Mouse (Mus musculus) heart, postnatal 0 days (tissue): ENCODE measurements around the gene Cradd. TPM values are rescaled to one million over a fixed set of nuclear protein-coding genes. Genes with fewer than 3 reads are reported as not detected.

ENCODE experiments used
- ATAC-seq: fragments of 200-750 bp; cut with Nextera tagmentation; 2 replicates; pipeline ENCODE4 v1.8.0; 2017; ENCODE audit warnings: low read depth, moderate number of reproducible peaks, moderate library complexity; ENCODE audit not compliant: insufficient read depth
- DNase-seq: peaks from one replicate; pipeline ENCODE4 v3.0.0-alpha.2; 2016; ENCODE audit warnings: low spot score
- H3K27ac ChIP-seq: fragments of 300-500 bp; sonication (generic); 2 replicates; pipeline ENCODE4 v1.5.1; 2014; ENCODE audit warnings: low read depth, mild to moderate bottlenecking
- H3K27me3 ChIP-seq: fragments of 300-500 bp; sonication (generic); 2 replicates; pipeline ENCODE4 v1.6.1; 2014; ENCODE audit warnings: low read length, mixed read lengths; ENCODE audit not compliant: control insufficient read depth, insufficient read depth
- H3K36me3 ChIP-seq: fragments of 300-500 bp; sonication (generic); replicated peaks from 2 replicates; pipeline ENCODE4 v1.6.1; 2014; ENCODE audit warnings: low read length, mixed read lengths; ENCODE audit not compliant: control insufficient read depth, insufficient read depth
- H3K4me1 ChIP-seq: fragments of 300-500 bp; sonication (generic); 2 replicates; pipeline ENCODE4 v1.6.1; 2014; ENCODE audit warnings: antibody characterized with exemption; ENCODE audit not compliant: control insufficient read depth, insufficient read depth
- H3K4me2 ChIP-seq: fragments of 300-500 bp; sonication (generic); 2 replicates; pipeline ENCODE4 v1.6.1; 2014; ENCODE audit warnings: low read depth, mild to moderate bottlenecking, low read length, moderate library complexity
- H3K4me3 ChIP-seq: fragments of 300-500 bp; sonication (generic); 2 replicates; pipeline ENCODE4 v1.5.1; 2014; ENCODE audit warnings: low read depth, low read length
- H3K9ac ChIP-seq: fragments of 300-500 bp; sonication (generic); replicated peaks from 2 replicates; pipeline ENCODE4 v1.6.1; 2014; ENCODE audit warnings: low read depth, low read length, mixed read lengths
- H3K9me3 ChIP-seq: fragments of 300-500 bp; sonication (generic); replicated peaks from 2 replicates; pipeline ENCODE4 v1.6.1; 2016; ENCODE audit warnings: low read length; ENCODE audit not compliant: control insufficient read depth
- CTCF ChIP-seq: IDR thresholded peaks from 2 replicates; pipeline ENCODE4 v1.5.1; 2016; ENCODE audit warnings: antibody characterized with exemption, control low read depth, low read depth
- EP300 ChIP-seq: IDR thresholded peaks from 2 replicates; pipeline ENCODE4 v1.6.1; 2016; ENCODE audit warnings: antibody characterized with exemption, low read depth
- WGBS: fragments of 180-500 bp; shearing (Covaris S2); extraction: QIAGEN DNeasy Blood & Tissue Kit; methylation state at CpG from one replicate; pipeline ENCODE4 v1.1.7; 2014; 5-methylcytosine and 5-hydroxymethylcytosine counted together
- polyA plus RNA-seq: library from polyadenylated mRNA; unstranded; fragments of >200 nt; fragmentation: Nextera tagmentation; extraction: Ambion mirVana; gene quantifications from 2 replicates; pipeline ENCODE4 v1.2.1, GENCODE M21; 2015
- total RNA-seq: library from RNA; depleted of rRNA; stranded (reverse); fragments of >200 nt; gene quantifications from 2 replicates; pipeline ENCODE4 v1.2.3, GENCODE M21; 2014; ENCODE audit warnings: low replicate concordance; rRNA removed

Cradd gene
- total and polyA plus RNA-seq, 2 experiments from 2014 or later: 12.2 to 21.1 TPM

GRCm38 (mm10) chr10:95142844-95143435, 181.0 kb downstream of the Cradd start:
- Histone ChIP-seq H3K27ac (peak overlapping the region; percentile 87), H3K4me1 (peaks cover 70% of the 10 kb centered on the region), H3K4me2 (peak overlapping the region; percentile 4; the same call in 1 of the 2 replicates), H3K27me3 (no peaks in the 10 kb centered on the region), H3K9me3 (no peaks in the 10 kb centered on the region), H3K9ac (no peak overlapping the region; the same call in 1 of the 2 replicates), H3K4me3 (no peak overlapping the region), H3K36me3 (no peaks in the 10 kb centered on the region)
- TF ChIP-seq EP300 (peak; percentile 99), CTCF (no peak)
- ATAC-seq (peak; percentile 95), DNase-seq (peak; percentile 96)
- WGBS: 1% methylated on average over 11 of the region's 11 CpGs

GRCm38 (mm10) chr10:95141075-95141474, 182.9 kb downstream of the Cradd start:
- no peak overlapping the region for H3K4me3 ChIP-seq
- H3K9ac ChIP-seq: no peak overlapping the region
- no peaks in the 10 kb centered on the region for H3K27me3 ChIP-seq
- TF ChIP-seq EP300 (no peak), CTCF (no peak)
- H3K27ac ChIP-seq: no peak overlapping the region
- peaks cover 56% of the 10 kb centered on the region for H3K4me1 ChIP-seq
- no peak overlapping the region for H3K4me2 ChIP-seq
- no peak for DNase-seq
- no peaks in the 10 kb centered on the region for H3K9me3 ChIP-seq
- WGBS: 40% methylated on average over 3 of the region's 3 CpGs
- no peak for ATAC-seq
- no peaks in the 10 kb centered on the region for H3K36me3 ChIP-seq

- Histone ChIP-seq H3K9me3 (no peaks in the 10 kb centered on the region), H3K9ac (no peak overlapping the region), H3K27me3 (no peaks in the 10 kb centered on the region), H3K27ac (no peak overlapping the region), H3K4me2 (no peak overlapping the region), H3K4me3 (no peak overlapping the region), H3K36me3 (no peaks in the 10 kb centered on the region), H3K4me1 (peaks cover 49% of the 10 kb centered on the region)
- no peak for DNase-seq
- ATAC-seq: no peak
- TF ChIP-seq CTCF: no peak
- TF ChIP-seq EP300: no peak
Measured at GRCm38 (mm10) chr10:95140191-95140590, 183.7 kb downstream of the Cradd start.

GRCm38 (mm10) chr10:95139645-95140044, 184.3 kb downstream of the Cradd start:
- Histone ChIP-seq H3K27me3 (no peaks in the 10 kb centered on the region), H3K27ac (peak overlapping the region; percentile 65), H3K9me3 (no peaks in the 10 kb centered on the region), H3K4me2 (no peak overlapping the region), H3K9ac (no peak overlapping the region), H3K4me3 (no peak overlapping the region), H3K36me3 (no peaks in the 10 kb centered on the region), H3K4me1 (peaks cover 44% of the 10 kb centered on the region)
- DNase-seq (no peak), ATAC-seq (no peak)
- WGBS: 62% methylated on average over 8 of the region's 8 CpGs
- TF ChIP-seq CTCF (no peak), EP300 (no peak)

GRCm38 (mm10) chr10:95133057-95133456, 190.9 kb downstream of the Cradd start:
- TF ChIP-seq CTCF (no peak), EP300 (no peak)
- ATAC-seq: no peak
- no peaks in the 10 kb centered on the region for H3K27me3 ChIP-seq
- WGBS: 53% methylated on average over 4 of the region's 4 CpGs
- H3K36me3 ChIP-seq: no peaks in the 10 kb centered on the region
- no peaks in the 10 kb centered on the region for H3K9me3 ChIP-seq
- H3K4me2 ChIP-seq: no peak overlapping the region
- H3K4me1 ChIP-seq: no peaks in the 10 kb centered on the region
- DNase-seq: no peak
- no peak overlapping the region for H3K4me3 ChIP-seq
- H3K9ac ChIP-seq: no peak overlapping the region
- H3K27ac ChIP-seq: no peak overlapping the region

Other genes starting within 250 kb of the Cradd start
- 71.2 and 103 TPM in 2 replicates for gene Socs2, start 93.0 kb upstream of the Cradd start, total RNA-seq
- gene Socs2, start 93.0 kb upstream of the Cradd start, polyA plus RNA-seq: 131 and 137 TPM in 2 replicates
- 524 and 645 TPM in 2 replicates for gene Mrpl42, start 177.8 kb upstream of the Cradd start, total RNA-seq
- gene Mrpl42, start 177.8 kb upstream of the Cradd start, polyA plus RNA-seq: 928 and 1,023 TPM in 2 replicates
- gene Ube2n, start 191.0 kb upstream of the Cradd start, total RNA-seq: 158 and 242 TPM in 2 replicates
- gene Ube2n, start 191.0 kb upstream of the Cradd start, polyA plus RNA-seq: 188 and 190 TPM in 2 replicates
- gene Nudt4, start 240.0 kb upstream of the Cradd start, total RNA-seq: 72.2 and 74.5 TPM in 2 replicates
- 70.0 and 81.3 TPM in 2 replicates for gene Nudt4, start 240.0 kb upstream of the Cradd start, polyA plus RNA-seq